Mouse (Mus musculus): ENCODE data around the gene Twf2. TPM values are rescaled to one million over a fixed set of nuclear protein-coding genes. Genes with fewer than 3 reads are reported as not detected.
"Not testable (repeated sequence)": the region's sequence is repeated elsewhere in the genome, so short reads cannot be mapped to it uniquely, and the experiment has no call there.

The Twf2 gene
- polyA plus RNA-seq, 1 experiment from 2014 or later, result 49.5 TPM

DNA sequence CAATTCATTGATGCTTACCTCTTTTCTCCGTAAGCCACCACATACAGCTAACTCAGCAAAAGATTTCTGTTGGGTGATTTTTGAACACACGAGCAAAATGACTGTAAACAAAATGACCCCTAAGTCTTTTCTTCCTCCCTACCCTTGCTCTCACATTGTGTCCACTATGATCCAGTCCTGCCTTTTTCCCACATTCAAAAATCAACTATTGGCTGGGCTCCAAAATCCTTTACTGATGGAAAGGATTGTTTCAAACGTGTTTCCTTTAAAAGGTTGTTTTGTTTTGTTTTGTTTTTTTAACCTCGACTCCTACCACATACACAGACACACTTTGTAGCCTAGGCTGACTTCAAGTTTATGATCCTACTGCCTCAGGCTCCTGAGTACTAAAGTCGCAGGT, 42.5 kb upstream of the Twf2 start:
- H3K36me3 ChIP-seq (ENCODE audit: control insufficient read depth, insufficient read depth, low read length), result no peaks in the 10 kb centered on the region
- peak overlapping the region; percentile 60 for H3K4me2 ChIP-seq (ENCODE audit: low read length)
- H3K9me3 ChIP-seq (replicated peaks; ENCODE audit: control insufficient read depth, low read length, poor library complexity, severe bottlenecking), result no peaks in the 10 kb centered on the region
- H3K9ac ChIP-seq (ENCODE audit: low read depth, low read length), result peak overlapping the region; percentile 73
- peak overlapping the region; percentile 55 for H3K4me3 ChIP-seq (ENCODE audit: low read depth, low read length)
- peaks cover 12% of the 10 kb centered on the region for H3K4me1 ChIP-seq (ENCODE audit: control insufficient read depth, insufficient read depth, low read length)
- H3K27me3 ChIP-seq (ENCODE audit: control insufficient read depth, insufficient read depth, low read depth, low read length), result no peaks in the 10 kb centered on the region
- 45% methylated on average over 5 of the region's 5 CpGs for WGBS
- H3K27ac ChIP-seq (ENCODE audit: low read length), result peak overlapping the region; percentile 99
- no peak for ATAC-seq

GRCm38 (mm10) chr9:106166709-106167108, 36.2 kb upstream of the Twf2 start:
- no peak overlapping the region for H3K4me3 ChIP-seq (ENCODE audit: low read depth, low read length)
- H3K27me3 ChIP-seq (ENCODE audit: control insufficient read depth, insufficient read depth, low read depth, low read length), result no peaks in the 10 kb centered on the region
- no peak for ATAC-seq

DNA sequence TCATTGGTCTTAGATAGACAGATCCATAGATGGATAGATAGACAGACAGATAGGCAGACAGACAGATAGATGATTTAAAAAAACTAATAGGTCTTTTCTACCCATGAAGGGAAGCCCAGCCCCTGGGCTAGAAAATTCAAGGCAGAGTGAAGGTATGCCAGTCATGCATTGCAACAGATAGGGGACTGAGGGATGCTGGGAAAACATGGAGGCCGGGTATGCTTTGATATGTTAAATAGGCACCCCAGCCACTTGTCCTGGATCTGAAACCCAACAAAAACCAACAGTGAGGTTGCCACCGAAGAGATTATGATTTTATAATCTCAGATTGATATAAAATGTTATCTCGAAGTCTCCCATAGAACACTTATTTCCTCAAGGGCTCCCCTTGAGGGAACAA, 35.7 kb upstream of the Twf2 start:
- no peak for ATAC-seq
- Histone ChIP-seq H3K4me1 (ENCODE audit: control insufficient read depth, insufficient read depth, low read length) (peaks cover 8% of the 10 kb centered on the region), H3K9me3 (replicated peaks; ENCODE audit: control insufficient read depth, low read length, poor library complexity, severe bottlenecking) (no peaks in the 10 kb centered on the region), H3K27me3 (ENCODE audit: control insufficient read depth, insufficient read depth, low read depth, low read length) (no peaks in the 10 kb centered on the region), H3K4me3 (ENCODE audit: low read depth, low read length) (no peak overlapping the region), H3K27ac (ENCODE audit: low read length) (no peak overlapping the region), H3K36me3 (ENCODE audit: control insufficient read depth, insufficient read depth, low read length) (no peaks in the 10 kb centered on the region), H3K9ac (ENCODE audit: low read depth, low read length) (no peak overlapping the region), H3K4me2 (ENCODE audit: low read length) (no peak overlapping the region)
- 71% methylated on average over 3 of the region's 3 CpGs for WGBS

More at GRCm38 (mm10) chr9:106166709-106167108, 36.2 kb upstream of the Twf2 start:
- 72% methylated on average over 2 of the region's 2 CpGs for WGBS
- H3K27ac ChIP-seq (ENCODE audit: low read length), result no peak overlapping the region
- H3K36me3 ChIP-seq (ENCODE audit: control insufficient read depth, insufficient read depth, low read length), result no peaks in the 10 kb centered on the region
- no peak overlapping the region for H3K9ac ChIP-seq (ENCODE audit: low read depth, low read length)
- H3K4me2 ChIP-seq (ENCODE audit: low read length), result no peak overlapping the region
- H3K9me3 ChIP-seq (replicated peaks; ENCODE audit: control insufficient read depth, low read length, poor library complexity, severe bottlenecking), result no peaks in the 10 kb centered on the region
- peaks cover 6% of the 10 kb centered on the region; the same call in 1 of the 2 replicates for H3K4me1 ChIP-seq (ENCODE audit: control insufficient read depth, insufficient read depth, low read length)

- H3K4me2 ChIP-seq (ENCODE audit: low read length), result no peak overlapping the region
- no peak for ATAC-seq
- no peak overlapping the region for H3K4me3 ChIP-seq (ENCODE audit: low read depth, low read length)
- H3K27me3 ChIP-seq (ENCODE audit: control insufficient read depth, insufficient read depth, low read depth, low read length), result no peaks in the 10 kb centered on the region
- no peaks in the 10 kb centered on the region for H3K36me3 ChIP-seq (ENCODE audit: control insufficient read depth, insufficient read depth, low read length)
- no peak overlapping the region for H3K27ac ChIP-seq (ENCODE audit: low read length)
- H3K9me3 ChIP-seq (replicated peaks; ENCODE audit: control insufficient read depth, low read length, poor library complexity, severe bottlenecking), result no peaks in the 10 kb centered on the region
- 40% methylated on average over 1 of the region's 1 CpGs for WGBS
- H3K4me1 ChIP-seq (ENCODE audit: control insufficient read depth, insufficient read depth, low read length), result peaks cover 8% of the 10 kb centered on the region
- H3K9ac ChIP-seq (ENCODE audit: low read depth, low read length), result no peak overlapping the region
These were observed 35.2 kb upstream of the Twf2 start for GRCm38 (mm10) chr9:106167703-106168102.

DNA sequence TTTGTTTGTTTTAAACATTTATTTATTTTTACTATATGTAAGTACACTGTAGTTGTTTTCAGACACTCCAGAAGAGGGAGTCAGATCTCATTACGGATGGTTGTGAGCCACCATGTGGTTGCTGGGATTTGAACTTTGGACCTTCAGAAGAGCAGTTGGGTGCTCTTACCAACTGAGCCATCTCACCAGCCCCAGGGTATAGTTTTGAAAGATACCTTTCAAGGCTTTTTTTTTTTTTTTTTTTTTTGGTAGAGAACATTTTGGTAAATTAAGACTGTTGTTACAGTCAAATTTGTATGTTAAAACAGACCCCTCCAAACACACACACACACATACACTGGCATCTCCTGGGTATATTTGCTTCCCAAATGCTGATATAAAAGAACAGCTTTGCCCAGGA, 33.9 kb upstream of the Twf2 start:
- H3K9me3 ChIP-seq (replicated peaks; ENCODE audit: control insufficient read depth, low read length, poor library complexity, severe bottlenecking); H3K4me2 ChIP-seq (ENCODE audit: low read length); ATAC-seq; H3K9ac ChIP-seq (ENCODE audit: low read depth, low read length); H3K27me3 ChIP-seq (ENCODE audit: control insufficient read depth, insufficient read depth, low read depth, low read length); H3K27ac ChIP-seq (ENCODE audit: low read length); H3K36me3 ChIP-seq (ENCODE audit: control insufficient read depth, insufficient read depth, low read length); H3K4me3 ChIP-seq (ENCODE audit: low read depth, low read length): not testable (repeated sequence)
- 78% methylated on average over 1 of the region's 1 CpGs for WGBS
- H3K4me1 ChIP-seq (ENCODE audit: control insufficient read depth, insufficient read depth, low read length), result peaks cover 20% of the 10 kb centered on the region

DNA sequence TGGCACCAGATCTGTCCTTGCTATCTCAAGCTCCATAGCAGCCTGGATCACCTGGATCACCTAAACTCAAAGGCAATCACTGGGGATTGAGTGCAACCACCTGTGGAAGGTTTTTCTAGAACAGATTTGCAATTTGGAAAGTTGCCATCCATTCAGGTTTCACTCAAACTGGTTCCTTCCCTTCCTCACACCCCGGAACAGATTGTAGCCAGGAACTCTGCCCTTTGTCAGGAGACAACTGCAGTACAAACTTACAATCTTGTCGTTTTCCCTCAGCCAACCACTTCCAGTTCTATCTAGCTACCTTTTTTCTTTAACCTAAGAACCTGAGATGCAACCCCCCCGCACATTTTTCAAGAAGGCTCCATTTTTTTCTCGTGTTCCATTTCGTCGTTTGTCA, 33.0 kb upstream of the Twf2 start:
- 40% methylated on average over 6 of the region's 6 CpGs for WGBS
- Histone ChIP-seq H3K9ac (ENCODE audit: low read depth, low read length) (peak overlapping the region; percentile 94), H3K9me3 (replicated peaks; ENCODE audit: control insufficient read depth, low read length, poor library complexity, severe bottlenecking) (no peaks in the 10 kb centered on the region), H3K4me3 (ENCODE audit: low read depth, low read length) (peak overlapping the region; percentile 66), H3K4me2 (ENCODE audit: low read length) (peak overlapping the region; percentile 71), H3K4me1 (ENCODE audit: control insufficient read depth, insufficient read depth, low read length) (peaks cover 27% of the 10 kb centered on the region), H3K27me3 (ENCODE audit: control insufficient read depth, insufficient read depth, low read depth, low read length) (no peaks in the 10 kb centered on the region), H3K27ac (ENCODE audit: low read length) (no peak overlapping the region), H3K36me3 (ENCODE audit: control insufficient read depth, insufficient read depth, low read length) (no peaks in the 10 kb centered on the region)
- no peak for ATAC-seq

GRCm38 (mm10) chr9:106170556-106171345, 32.2 kb upstream of the Twf2 start, which contains the start of gene Wdr82:
TSS of gene Wdr82 (plus strand) at chr9:106170928.
- Histone ChIP-seq H3K4me1 (ENCODE audit: control insufficient read depth, insufficient read depth, low read length) (peaks cover 34% of the 10 kb centered on the region), H3K9me3 (replicated peaks; ENCODE audit: control insufficient read depth, low read length, poor library complexity, severe bottlenecking) (no peaks in the 10 kb centered on the region), H3K36me3 (ENCODE audit: control insufficient read depth, insufficient read depth, low read length) (no peaks in the 10 kb centered on the region), H3K27ac (ENCODE audit: low read length) (peak within 1 kb of the TSS; percentile 98), H3K4me3 (ENCODE audit: low read depth, low read length) (peak within 1 kb of the TSS; percentile 66), H3K9ac (ENCODE audit: low read depth, low read length) (peak within 1 kb of the TSS; percentile 96), H3K4me2 (ENCODE audit: low read length) (peak within 1 kb of the TSS; percentile 90), H3K27me3 (ENCODE audit: control insufficient read depth, insufficient read depth, low read depth, low read length) (no peaks in the 10 kb centered on the region)
- ATAC-seq, result peak; percentile 93
- under 1% methylated on average over 70 of the region's 81 CpGs for WGBS

GRCm38 (mm10) chr9:106171346-106172158, 31.4 kb upstream of the Twf2 start:
- Histone ChIP-seq H3K36me3 (ENCODE audit: control insufficient read depth, insufficient read depth, low read length) (no peaks in the 10 kb centered on the region), H3K4me2 (ENCODE audit: low read length) (peak overlapping the region; percentile 90), H3K9ac (ENCODE audit: low read depth, low read length) (peak overlapping the region; percentile 96), H3K27me3 (ENCODE audit: control insufficient read depth, insufficient read depth, low read depth, low read length) (no peaks in the 10 kb centered on the region), H3K9me3 (replicated peaks; ENCODE audit: control insufficient read depth, low read length, poor library complexity, severe bottlenecking) (no peaks in the 10 kb centered on the region), H3K4me1 (ENCODE audit: control insufficient read depth, insufficient read depth, low read length) (peaks cover 34% of the 10 kb centered on the region), H3K27ac (ENCODE audit: low read length) (peak overlapping the region; percentile 98), H3K4me3 (ENCODE audit: low read depth, low read length) (peak overlapping the region; percentile 66)
- peak; percentile 78 for ATAC-seq
- WGBS, result under 1% methylated on average over 28 of the region's 30 CpGs

- ATAC-seq, result no peak
- Histone ChIP-seq H3K36me3 (ENCODE audit: control insufficient read depth, insufficient read depth, low read length) (peaks cover 7% of the 10 kb centered on the region; the same call in 1 of the 2 replicates), H3K4me2 (ENCODE audit: low read length) (peak overlapping the region; percentile 90), H3K27ac (ENCODE audit: low read length) (no peak overlapping the region), H3K27me3 (ENCODE audit: control insufficient read depth, insufficient read depth, low read depth, low read length) (no peaks in the 10 kb centered on the region), H3K4me1 (ENCODE audit: control insufficient read depth, insufficient read depth, low read length) (peaks cover 34% of the 10 kb centered on the region), H3K9me3 (replicated peaks; ENCODE audit: control insufficient read depth, low read length, poor library complexity, severe bottlenecking) (no peaks in the 10 kb centered on the region), H3K9ac (ENCODE audit: low read depth, low read length) (no peak overlapping the region), H3K4me3 (ENCODE audit: low read depth, low read length) (peak overlapping the region; percentile 66)
- WGBS, result 15% methylated on average over 3 of the region's 3 CpGs
These were observed 30.4 kb upstream of the Twf2 start for GRCm38 (mm10) chr9:106172527-106172926.
